Mouse (Mus musculus): ENCODE data around the gene Gm3448. TPM values are rescaled to one million over a fixed set of nuclear protein-coding genes. Genes with fewer than 3 reads are reported as not detected.
"Not testable (repeated sequence)": the region's sequence is repeated elsewhere in the genome, so short reads cannot be mapped to it uniquely, and the experiment has no call there.

Gm3448 gene
- polyA plus RNA-seq, 1 experiment from 2014 or later = 3.8 TPM

DNA sequence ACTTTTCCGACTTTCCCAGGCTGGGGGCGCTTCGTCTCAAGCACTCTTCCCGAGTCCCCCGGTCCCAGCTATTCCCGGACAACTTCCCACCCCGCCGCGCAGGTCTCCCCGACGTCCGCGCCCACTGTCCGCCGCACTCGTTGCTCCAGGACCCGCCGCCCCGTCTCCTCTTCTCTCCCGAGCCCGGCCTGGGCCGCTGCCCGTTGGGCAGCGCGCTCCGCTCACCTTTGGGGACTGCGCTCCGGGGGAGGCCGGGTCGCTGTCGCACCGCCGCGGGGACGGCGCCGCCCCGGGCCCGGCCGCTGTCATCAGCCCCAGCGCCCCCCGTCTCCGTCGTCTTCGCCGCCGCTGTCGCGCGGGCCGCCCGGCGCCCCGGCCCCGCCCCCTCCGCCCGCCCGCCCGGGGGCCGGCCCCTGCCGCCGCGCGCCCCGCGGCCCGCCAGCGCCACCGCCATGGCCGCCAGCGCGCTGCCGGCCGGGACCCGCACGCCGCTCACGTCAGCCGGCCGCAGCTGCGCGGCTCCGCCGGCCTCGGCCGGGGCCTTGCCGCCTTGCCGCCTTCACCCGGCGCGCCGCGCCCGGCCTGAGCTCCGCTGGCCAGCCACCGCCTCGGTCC lies 17.4 kb downstream of the Gm3448 start:
- not testable (repeated sequence) for H3K27ac ChIP-seq (ENCODE audit: low read depth); H3K9ac ChIP-seq (ENCODE audit: low read length)
- WGBS = no CpG with 5 or more reads among the region's 97 CpGs

DNA sequence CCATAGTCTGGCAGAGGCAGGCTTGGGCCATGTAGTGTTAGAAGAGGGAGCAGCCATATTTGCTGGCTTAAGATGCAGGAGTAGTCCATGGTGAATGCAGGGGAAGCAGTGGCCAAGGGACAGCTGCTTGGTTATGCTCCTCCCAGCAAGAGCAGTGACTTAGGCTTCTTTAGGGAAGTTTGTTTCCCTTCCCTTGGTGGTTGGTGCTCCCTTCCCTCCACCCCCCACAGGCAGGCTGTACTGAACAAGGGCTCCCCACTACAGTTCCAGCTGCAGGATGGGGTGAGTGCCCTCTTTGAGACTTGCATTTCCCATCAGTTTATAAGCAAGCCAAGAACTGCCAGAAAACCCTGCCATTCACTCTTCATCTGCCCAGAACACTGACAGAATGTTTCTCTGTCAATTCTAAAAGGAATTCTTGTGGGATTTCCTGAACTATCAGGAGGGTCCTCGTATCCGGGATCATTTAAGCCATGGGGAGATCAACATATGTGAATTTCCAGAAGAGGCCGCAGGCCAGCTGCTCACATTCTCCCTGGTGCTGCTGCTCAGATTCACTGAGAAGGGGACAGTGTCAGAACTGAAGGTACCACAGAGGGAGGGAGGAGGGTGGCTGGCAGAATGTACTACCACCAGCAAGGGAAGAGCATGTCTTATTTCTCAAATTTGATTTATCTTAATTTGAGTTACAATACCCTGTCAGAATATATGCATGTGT lies 19.7 kb downstream of the Gm3448 start:
- H3K4me1 ChIP-seq (replicated peaks; ENCODE audit: control insufficient read depth, insufficient read depth, low read length); H3K27me3 ChIP-seq (replicated peaks; ENCODE audit: control insufficient read depth, insufficient read depth, low read length); H3K36me3 ChIP-seq (ENCODE audit: control insufficient read depth, insufficient read depth, low read length); H3K4me3 ChIP-seq (ENCODE audit: low read depth, low read length); H3K9ac ChIP-seq (ENCODE audit: low read length); H3K4me2 ChIP-seq (ENCODE audit: low read length); DNase-seq (ENCODE audit: low spot score); H3K27ac ChIP-seq (ENCODE audit: low read depth); H3K9me3 ChIP-seq (ENCODE audit: control insufficient read depth, low read length); ATAC-seq (replicated peaks; ENCODE audit: low FRiP score, low TSS enrichment, low read depth): not testable (repeated sequence)
- WGBS = 89% methylated on average over 3 of the region's 3 CpGs

More for the DNA sequence above, 17.4 kb downstream of the Gm3448 start:
- not testable (repeated sequence) for H3K36me3 ChIP-seq (ENCODE audit: control insufficient read depth, insufficient read depth, low read length); H3K27me3 ChIP-seq (replicated peaks; ENCODE audit: control insufficient read depth, insufficient read depth, low read length); H3K4me3 ChIP-seq (ENCODE audit: low read depth, low read length); DNase-seq (ENCODE audit: low spot score); H3K4me2 ChIP-seq (ENCODE audit: low read length); H3K9me3 ChIP-seq (ENCODE audit: control insufficient read depth, low read length); H3K4me1 ChIP-seq (replicated peaks; ENCODE audit: control insufficient read depth, insufficient read depth, low read length)
- ATAC-seq (replicated peaks; ENCODE audit: low FRiP score, low TSS enrichment, low read depth) = peak; percentile 85

DNA sequence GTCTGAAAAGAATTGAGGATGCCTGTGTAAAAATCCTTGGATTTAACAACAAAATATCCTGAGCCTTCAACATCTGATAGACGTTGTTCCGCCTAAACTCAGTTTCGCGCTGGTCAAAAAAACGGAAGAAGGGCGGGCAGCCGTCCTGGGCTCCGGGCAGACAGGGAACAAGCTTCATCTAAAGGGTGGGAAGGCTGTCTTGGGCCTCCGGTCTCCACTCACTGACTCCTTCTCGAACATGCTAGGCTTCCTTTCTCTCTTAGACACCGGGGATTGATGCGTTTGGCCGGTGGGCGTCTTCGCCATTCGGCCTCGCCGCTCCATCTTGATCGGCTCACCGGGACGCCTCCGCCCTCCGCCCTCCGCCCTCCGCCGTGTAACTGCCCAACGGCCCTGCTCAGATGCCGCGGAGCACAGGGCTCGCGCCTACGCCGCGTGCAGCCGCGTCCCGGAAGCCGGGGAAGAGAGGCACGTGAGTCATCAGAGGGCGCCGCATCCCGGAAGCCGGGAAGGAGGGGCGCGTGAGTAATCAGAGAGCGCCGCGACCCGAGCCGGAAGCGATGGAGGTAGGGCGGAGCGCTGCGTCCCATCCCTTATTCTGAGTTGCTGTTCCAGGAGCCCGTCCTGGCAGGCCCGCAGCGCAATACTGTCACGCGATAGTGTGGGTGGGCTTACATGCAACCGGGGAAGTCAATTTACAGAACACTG lies 31.5 kb downstream of the Gm3448 start, which contains the start of gene Gm3435:
Gene Gm3435 (plus strand): TSS at position 471 of the 708 bp plus-strand sequence.
- not testable (repeated sequence) for DNase-seq (ENCODE audit: low spot score); H3K4me1 ChIP-seq (replicated peaks; ENCODE audit: control insufficient read depth, insufficient read depth, low read length); H3K36me3 ChIP-seq (ENCODE audit: control insufficient read depth, insufficient read depth, low read length); H3K4me3 ChIP-seq (ENCODE audit: low read depth, low read length); H3K27me3 ChIP-seq (replicated peaks; ENCODE audit: control insufficient read depth, insufficient read depth, low read length); H3K9ac ChIP-seq (ENCODE audit: low read length); H3K4me2 ChIP-seq (ENCODE audit: low read length); H3K9me3 ChIP-seq (ENCODE audit: control insufficient read depth, low read length); H3K27ac ChIP-seq (ENCODE audit: low read depth)
- peak; percentile 98 for ATAC-seq (replicated peaks; ENCODE audit: low FRiP score, low TSS enrichment, low read depth)
- WGBS = no CpG with 5 or more reads among the region's 60 CpGs

DNA sequence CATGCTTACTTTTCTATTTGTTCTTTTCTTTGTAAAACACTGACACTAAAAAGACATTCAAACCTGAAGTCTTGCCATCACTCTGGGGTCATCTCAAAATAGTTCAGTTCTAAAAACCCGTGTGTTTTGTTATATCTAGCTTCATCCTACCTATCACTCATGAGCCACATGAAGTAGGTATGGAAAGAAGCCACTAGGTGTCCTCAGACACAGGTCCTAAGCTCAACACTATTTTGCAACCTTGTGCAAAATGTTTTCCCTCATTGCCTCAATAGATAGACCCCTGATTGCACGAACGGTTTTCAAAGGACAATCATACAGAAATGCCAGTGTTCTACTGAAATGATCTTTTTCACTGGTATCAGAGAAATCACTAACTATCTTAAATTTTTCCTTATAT lies 32.2 kb downstream of the Gm3448 start:
- not testable (repeated sequence) for H3K9ac ChIP-seq (ENCODE audit: low read length); H3K27ac ChIP-seq (ENCODE audit: low read depth); H3K4me2 ChIP-seq (ENCODE audit: low read length); H3K36me3 ChIP-seq (ENCODE audit: control insufficient read depth, insufficient read depth, low read length); H3K9me3 ChIP-seq (ENCODE audit: control insufficient read depth, low read length); H3K4me1 ChIP-seq (replicated peaks; ENCODE audit: control insufficient read depth, insufficient read depth, low read length); DNase-seq (ENCODE audit: low spot score); H3K27me3 ChIP-seq (replicated peaks; ENCODE audit: control insufficient read depth, insufficient read depth, low read length); H3K4me3 ChIP-seq (ENCODE audit: low read depth, low read length)
- WGBS = no CpG with 5 or more reads among the region's 3 CpGs
- ATAC-seq (replicated peaks; ENCODE audit: low FRiP score, low TSS enrichment, low read depth) = 0 out of 2 replicates have a peak, but pooled peaks have one; percentile 16

DNA sequence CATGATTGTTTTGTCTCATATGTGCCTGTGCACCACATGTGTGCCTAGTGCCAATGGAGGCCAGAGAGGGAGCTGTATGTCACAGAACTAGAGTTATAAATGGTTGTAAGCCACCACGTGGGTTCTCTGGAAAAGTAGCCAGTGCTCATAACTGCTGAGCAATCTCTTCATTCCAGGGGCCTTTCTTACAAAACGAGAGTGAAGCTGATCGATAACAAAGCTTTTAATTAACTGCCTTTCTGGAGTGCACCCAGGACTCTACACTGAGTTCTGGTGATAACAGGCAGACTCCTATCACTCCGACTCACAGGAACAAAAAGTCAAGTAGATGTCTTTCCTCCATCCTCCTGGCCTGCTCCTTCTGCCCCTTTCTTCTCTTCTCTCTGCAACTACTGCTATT lies 41.3 kb downstream of the Gm3448 start:
- no CpG with 5 or more reads among the region's 4 CpGs for WGBS
- H3K9ac ChIP-seq (ENCODE audit: low read length); ATAC-seq (replicated peaks; ENCODE audit: low FRiP score, low TSS enrichment, low read depth); H3K4me1 ChIP-seq (replicated peaks; ENCODE audit: control insufficient read depth, insufficient read depth, low read length); H3K27me3 ChIP-seq (replicated peaks; ENCODE audit: control insufficient read depth, insufficient read depth, low read length); H3K4me3 ChIP-seq (ENCODE audit: low read depth, low read length); H3K36me3 ChIP-seq (ENCODE audit: control insufficient read depth, insufficient read depth, low read length); H3K27ac ChIP-seq (ENCODE audit: low read depth); H3K4me2 ChIP-seq (ENCODE audit: low read length); H3K9me3 ChIP-seq (ENCODE audit: control insufficient read depth, low read length); DNase-seq (ENCODE audit: low spot score): not testable (repeated sequence)

DNA sequence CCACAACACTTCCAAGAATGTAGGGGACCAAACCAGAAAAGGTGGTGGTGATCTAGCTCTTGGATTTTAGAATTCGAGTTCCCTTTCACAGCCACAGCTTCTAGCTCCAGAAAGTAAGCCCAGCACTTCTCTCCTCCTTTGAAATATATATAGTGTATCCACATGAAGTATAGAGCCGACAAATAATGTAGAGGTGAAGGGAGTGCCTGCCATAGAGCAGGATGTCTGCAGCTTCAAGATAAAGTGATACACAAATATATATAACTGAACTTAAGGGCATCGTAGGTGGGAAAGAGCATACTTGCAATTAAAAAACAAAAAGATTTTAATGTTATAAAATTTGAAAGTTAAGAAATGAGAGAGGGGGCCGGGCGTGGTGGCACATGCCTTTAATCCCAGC lies 47.2 kb downstream of the Gm3448 start:
- not testable (repeated sequence) for H3K9ac ChIP-seq (ENCODE audit: low read length); H3K27me3 ChIP-seq (replicated peaks; ENCODE audit: control insufficient read depth, insufficient read depth, low read length); H3K9me3 ChIP-seq (ENCODE audit: control insufficient read depth, low read length); DNase-seq (ENCODE audit: low spot score); H3K36me3 ChIP-seq (ENCODE audit: control insufficient read depth, insufficient read depth, low read length); H3K4me2 ChIP-seq (ENCODE audit: low read length); H3K27ac ChIP-seq (ENCODE audit: low read depth); H3K4me3 ChIP-seq (ENCODE audit: low read depth, low read length); H3K4me1 ChIP-seq (replicated peaks; ENCODE audit: control insufficient read depth, insufficient read depth, low read length); ATAC-seq (replicated peaks; ENCODE audit: low FRiP score, low TSS enrichment, low read depth)
- no CpG with 5 or more reads among the region's 5 CpGs for WGBS

DNA sequence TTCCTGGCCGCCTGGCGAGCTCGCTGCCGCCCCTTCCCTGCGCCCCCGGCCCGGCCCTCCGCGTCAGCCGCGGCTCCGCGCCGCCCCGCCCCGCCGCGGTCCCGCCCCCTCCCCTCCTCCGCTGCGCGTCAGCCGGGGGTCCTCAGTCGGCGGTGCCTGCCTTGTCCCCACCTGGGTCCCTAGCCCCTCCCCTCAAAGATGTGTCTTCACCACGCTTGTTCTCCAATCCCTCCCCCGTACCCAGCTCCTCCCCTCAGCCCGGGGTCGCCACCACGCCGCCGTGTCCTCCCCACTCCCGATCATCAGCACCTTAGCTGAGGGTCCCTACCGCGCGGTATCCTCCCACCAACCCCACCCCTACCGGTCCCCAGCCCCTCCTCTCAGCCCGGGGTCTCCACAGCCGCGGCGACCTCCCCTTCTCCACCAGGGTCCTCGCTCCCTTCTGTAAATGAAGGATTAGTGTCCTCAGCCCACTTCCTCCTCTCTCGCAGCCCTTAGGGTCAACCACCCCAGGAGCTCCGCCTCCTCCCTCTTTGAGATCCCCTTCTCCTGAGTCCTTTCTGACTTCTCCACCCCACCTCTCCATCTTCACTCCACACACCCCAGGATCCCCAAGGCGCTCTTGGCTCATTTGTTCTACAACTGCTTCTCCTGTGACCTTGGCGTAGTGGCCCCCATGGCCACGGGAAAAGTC lies 48.1 kb downstream of the Gm3448 start:
- not testable (repeated sequence) for H3K27me3 ChIP-seq (replicated peaks; ENCODE audit: control insufficient read depth, insufficient read depth, low read length); H3K36me3 ChIP-seq (ENCODE audit: control insufficient read depth, insufficient read depth, low read length); DNase-seq (ENCODE audit: low spot score); H3K4me3 ChIP-seq (ENCODE audit: low read depth, low read length); H3K27ac ChIP-seq (ENCODE audit: low read depth); H3K4me1 ChIP-seq (replicated peaks; ENCODE audit: control insufficient read depth, insufficient read depth, low read length); H3K9ac ChIP-seq (ENCODE audit: low read length); H3K9me3 ChIP-seq (ENCODE audit: control insufficient read depth, low read length); H3K4me2 ChIP-seq (ENCODE audit: low read length)
- no CpG with 5 or more reads among the region's 47 CpGs for WGBS
- peak; percentile 86 for ATAC-seq (replicated peaks; ENCODE audit: low FRiP score, low TSS enrichment, low read depth)

DNA sequence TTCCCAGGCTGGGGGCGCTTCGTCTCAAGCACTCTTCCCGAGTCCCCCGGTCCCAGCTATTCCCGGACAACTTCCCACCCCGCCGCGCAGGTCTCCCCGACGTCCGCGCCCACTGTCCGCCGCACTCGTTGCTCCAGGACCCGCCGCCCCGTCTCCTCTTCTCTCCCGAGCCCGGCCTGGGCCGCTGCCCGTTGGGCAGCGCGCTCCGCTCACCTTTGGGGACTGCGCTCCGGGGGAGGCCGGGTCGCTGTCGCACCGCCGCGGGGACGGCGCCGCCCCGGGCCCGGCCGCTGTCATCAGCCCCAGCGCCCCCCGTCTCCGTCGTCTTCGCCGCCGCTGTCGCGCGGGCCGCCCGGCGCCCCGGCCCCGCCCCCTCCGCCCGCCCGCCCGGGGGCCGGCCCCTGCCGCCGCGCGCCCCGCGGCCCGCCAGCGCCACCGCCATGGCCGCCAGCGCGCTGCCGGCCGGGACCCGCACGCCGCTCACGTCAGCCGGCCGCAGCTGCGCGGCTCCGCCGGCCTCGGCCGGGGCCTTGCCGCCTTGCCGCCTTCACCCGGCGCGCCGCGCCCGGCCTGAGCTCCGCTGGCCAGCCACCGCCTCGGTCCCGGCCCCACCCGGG lies 48.7 kb downstream of the Gm3448 start:
- not testable (repeated sequence) for H3K9ac ChIP-seq (ENCODE audit: low read length); H3K27ac ChIP-seq (ENCODE audit: low read depth); H3K9me3 ChIP-seq (ENCODE audit: control insufficient read depth, low read length); H3K4me2 ChIP-seq (ENCODE audit: low read length); DNase-seq (ENCODE audit: low spot score); H3K4me1 ChIP-seq (replicated peaks; ENCODE audit: control insufficient read depth, insufficient read depth, low read length); H3K27me3 ChIP-seq (replicated peaks; ENCODE audit: control insufficient read depth, insufficient read depth, low read length); H3K36me3 ChIP-seq (ENCODE audit: control insufficient read depth, insufficient read depth, low read length); H3K4me3 ChIP-seq (ENCODE audit: low read depth, low read length)
- peak; percentile 84 for ATAC-seq (replicated peaks; ENCODE audit: low FRiP score, low TSS enrichment, low read depth)
- no CpG with 5 or more reads among the region's 98 CpGs for WGBS
